Mouse (Mus musculus) hindbrain, embryonic 14.5 days (tissue): ENCODE measurements around the gene Olfr1255. TPM values are rescaled to one million over a fixed set of nuclear protein-coding genes. Genes with fewer than 3 reads are reported as not detected.

Experiments
- polyA plus RNA-seq: library from polyadenylated mRNA; unstranded; fragments of >200 nt; fragmentation: Nextera tagmentation; extraction: Ambion mirVana; gene quantifications from 2 replicates; pipeline ENCODE4 v1.2.1, GENCODE M21; 2014

Olfr1255 gene
- polyA plus RNA-seq, 1 experiment from 2014 or later, result not detected

Other genes starting within 250 kb of the Olfr1255 start
- gene Olfr1245, start 233.6 kb upstream of the Olfr1255 start, polyA plus RNA-seq, result not detected in 2 replicates
- not detected in 2 replicates for gene Olfr1246, start 218.9 kb upstream of the Olfr1255 start, polyA plus RNA-seq
- gene Olfr1247, start 197.9 kb upstream of the Olfr1255 start, polyA plus RNA-seq, result 0.04 TPM in 1 of 2 replicates, not detected in the other
- gene Olfr1248, start 193.8 kb upstream of the Olfr1255 start, polyA plus RNA-seq, result not detected in 2 replicates
- gene Olfr1249, start 177.1 kb upstream of the Olfr1255 start, polyA plus RNA-seq, result not detected in 2 replicates
- gene Olfr1250, start 150.6 kb upstream of the Olfr1255 start, polyA plus RNA-seq, result not detected in 2 replicates
- gene Olfr1251, start 140.1 kb upstream of the Olfr1255 start, polyA plus RNA-seq, result not detected in 2 replicates
- gene Olfr1252, start 87.0 kb upstream of the Olfr1255 start, polyA plus RNA-seq, result not detected in 2 replicates
- gene Olfr1253, start 55.0 kb upstream of the Olfr1255 start, polyA plus RNA-seq, result not detected in 2 replicates
- not detected in 2 replicates for gene Olfr1254, start 18.4 kb upstream of the Olfr1255 start, polyA plus RNA-seq
- not detected in 2 replicates for gene Olfr1256, start 29.5 kb downstream of the Olfr1255 start, polyA plus RNA-seq
- 0.21 and 0.23 TPM in 2 replicates for gene Olfr48, start 36.2 kb downstream of the Olfr1255 start, polyA plus RNA-seq
- not detected in 2 replicates for gene Olfr1257, start 66.4 kb downstream of the Olfr1255 start, polyA plus RNA-seq
- not detected in 2 replicates for gene Olfr1258, start 115.3 kb downstream of the Olfr1255 start, polyA plus RNA-seq
- gene Olfr1259, start 136.6 kb downstream of the Olfr1255 start, polyA plus RNA-seq, result not detected in 2 replicates
- not detected in 2 replicates for gene Olfr1260, start 162.3 kb downstream of the Olfr1255 start, polyA plus RNA-seq
- not detected in 2 replicates for gene Olfr1261, start 179.2 kb downstream of the Olfr1255 start, polyA plus RNA-seq
- not detected in 2 replicates for gene Olfr1262, start 188.1 kb downstream of the Olfr1255 start, polyA plus RNA-seq
- gene Olfr1263, start 200.1 kb downstream of the Olfr1255 start, polyA plus RNA-seq, result not detected in 2 replicates
- not detected in 2 replicates for gene Olfr1264, start 213.5 kb downstream of the Olfr1255 start, polyA plus RNA-seq
- gene Olfr1265, start 223.3 kb downstream of the Olfr1255 start, polyA plus RNA-seq, result not detected in 2 replicates